Mouse (Mus musculus) forelimb bud, embryonic 11.5 days (tissue): ENCODE data around the gene Vps54.
"Not testable (repeated sequence)": the region's sequence is repeated elsewhere in the genome, so short reads cannot be mapped to it uniquely, and the experiment has no call there.

Experiments
- DNase-seq: peaks from one replicate; pipeline ENCODE4 v3.0.0-alpha.2; 2012; ENCODE audit warnings: low read depth, low spot score

Gene Vps54

DNA sequence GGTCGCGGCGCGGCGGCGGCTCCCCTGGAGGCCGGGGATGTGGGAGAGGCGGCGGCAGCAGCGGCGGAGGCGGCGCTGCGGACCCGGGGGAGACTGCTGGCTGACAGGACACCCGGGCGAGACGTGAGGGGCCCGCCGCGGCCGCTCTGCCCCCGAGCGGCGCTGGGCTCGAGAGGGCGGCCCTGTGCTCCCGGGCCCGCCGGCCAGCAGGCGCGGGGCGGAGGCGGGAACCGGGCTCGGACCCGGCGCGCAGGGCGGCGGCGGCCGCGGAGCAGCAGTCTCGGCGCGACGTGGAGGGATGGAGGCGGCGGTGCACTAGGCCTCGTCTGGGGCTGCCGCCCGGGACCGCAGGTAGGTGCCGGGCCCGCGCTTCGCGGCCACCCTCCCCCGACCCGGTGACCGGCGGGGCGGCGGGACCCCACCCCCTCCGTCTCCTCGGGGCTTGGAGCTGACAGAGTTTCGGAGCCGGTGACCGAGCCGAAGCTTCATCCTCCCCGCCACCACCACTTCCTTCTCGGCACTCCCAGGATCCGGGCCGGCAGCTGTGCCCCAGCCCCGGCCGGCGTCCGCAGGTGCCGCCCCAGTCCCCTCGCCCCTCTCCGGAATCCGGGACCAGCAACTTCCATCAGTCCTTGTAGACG, at the start of gene Vps54:
TSS of gene Vps54 (plus strand) at position 261 of the 641 bp plus-strand sequence.
- no peak for DNase-seq

- DNase-seq = not testable (repeated sequence)
Measured at GRCm38 (mm10) chr11:21191821-21192220, 47.3 kb upstream of the Vps54 start.

DNA sequence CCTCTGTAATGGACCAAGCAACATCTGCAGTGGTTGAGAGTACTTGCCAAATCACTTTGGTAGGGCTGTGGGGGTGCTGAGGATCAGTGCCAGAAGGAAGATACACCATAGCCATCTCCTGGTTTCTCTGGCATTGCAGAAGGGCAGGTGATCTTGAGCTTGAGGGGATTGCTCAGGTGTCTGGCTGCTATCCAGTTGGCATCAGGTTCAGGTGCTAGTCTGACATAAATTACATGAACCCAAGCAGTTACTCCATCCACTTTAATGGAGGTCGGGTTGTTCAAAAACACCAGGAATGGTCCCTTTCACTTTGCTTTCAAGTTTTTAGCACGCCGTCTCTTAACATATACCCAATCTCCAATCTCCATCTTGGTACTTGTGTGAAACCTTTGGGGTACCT, 44.2 kb upstream of the Vps54 start:
- no peak for DNase-seq

DNA sequence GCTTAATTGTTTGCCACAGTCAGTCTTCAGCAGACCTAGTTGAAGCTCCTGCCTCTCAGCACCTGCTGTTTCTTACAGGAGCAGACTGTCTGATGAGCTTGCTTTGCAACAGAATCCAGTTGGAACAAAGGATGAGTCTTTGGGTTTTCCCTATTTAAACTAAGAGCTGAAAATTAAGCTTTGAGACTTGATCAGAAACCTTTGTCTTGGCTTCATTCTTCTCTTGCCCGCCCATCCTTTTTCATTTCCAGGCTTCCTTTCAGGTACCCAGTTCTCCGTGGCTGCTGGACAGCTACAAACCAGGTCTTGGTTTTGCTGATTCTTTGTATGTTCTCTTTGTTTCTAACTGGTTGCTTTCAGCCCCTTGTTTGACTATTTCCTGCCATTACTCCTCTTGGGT, 30.0 kb upstream of the Vps54 start:
- DNase-seq = no peak

- DNase-seq = not testable (repeated sequence)
Measured at GRCm38 (mm10) chr11:21209701-21210100, 29.4 kb upstream of the Vps54 start.

DNA sequence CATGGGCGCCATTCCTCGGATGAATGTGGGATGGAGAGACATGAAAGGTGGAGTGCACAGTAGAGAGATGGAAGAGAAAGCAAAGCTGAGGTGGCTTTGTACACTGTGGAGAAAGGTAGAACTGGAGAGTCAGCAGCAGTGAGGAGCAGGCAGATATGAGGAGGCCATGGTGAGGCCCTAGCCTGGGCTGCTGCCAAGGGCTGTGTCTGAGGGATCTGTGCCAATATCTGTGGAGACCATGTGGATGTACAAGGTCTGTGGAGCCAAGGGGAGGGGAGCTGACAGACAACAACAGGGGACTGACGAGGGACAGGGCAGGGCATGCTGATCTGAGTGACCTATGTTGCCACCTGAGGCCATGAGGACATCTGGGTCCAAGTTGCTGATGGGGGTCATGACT, 21.7 kb upstream of the Vps54 start:
- DNase-seq = no peak

DNA sequence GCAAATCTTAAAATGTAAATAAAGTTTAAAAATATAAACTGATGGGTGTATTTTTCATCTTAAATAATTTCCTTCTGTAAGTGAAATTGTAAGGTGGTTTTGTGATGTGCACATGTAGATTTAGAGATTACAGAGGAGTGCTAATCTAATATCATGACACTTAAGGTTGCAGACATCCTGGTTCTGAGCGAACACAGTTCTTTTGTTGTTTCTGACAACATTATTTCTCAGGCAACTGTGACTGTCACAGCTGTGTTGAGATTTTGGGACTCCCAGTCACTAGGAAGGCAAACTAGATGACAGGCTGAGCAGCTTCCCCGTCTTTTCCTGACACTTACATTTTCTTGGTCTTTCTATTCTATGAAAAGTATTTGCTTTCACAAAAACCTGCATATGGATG, 19.8 kb upstream of the Vps54 start:
- DNase-seq = no peak

GRCm38 (mm10) chr11:21219851-21220587, 19.1 kb upstream of the Vps54 start:
- DNase-seq = no peak

DNA sequence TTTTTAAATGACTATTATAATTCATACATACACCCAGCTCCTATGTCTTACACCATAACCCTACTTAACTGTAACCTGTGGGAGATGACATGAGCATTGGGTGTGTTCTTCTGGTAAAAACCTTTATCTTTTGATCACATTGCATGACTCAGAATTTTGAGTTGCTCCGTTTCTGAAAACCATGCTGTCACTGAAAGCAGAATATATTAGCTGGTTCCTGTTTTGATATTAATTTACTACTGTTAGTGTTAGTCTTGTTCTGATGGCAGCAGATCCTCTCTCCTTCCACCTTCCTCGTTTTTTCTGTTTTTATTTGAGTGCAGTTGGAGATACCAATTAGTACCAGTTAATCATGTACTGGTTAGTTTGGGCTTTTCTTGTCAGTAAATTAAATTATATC, 18.3 kb upstream of the Vps54 start:
- DNase-seq = no peak

GRCm38 (mm10) chr11:21221396-21221795, 17.7 kb upstream of the Vps54 start:
- DNase-seq = no peak

DNA sequence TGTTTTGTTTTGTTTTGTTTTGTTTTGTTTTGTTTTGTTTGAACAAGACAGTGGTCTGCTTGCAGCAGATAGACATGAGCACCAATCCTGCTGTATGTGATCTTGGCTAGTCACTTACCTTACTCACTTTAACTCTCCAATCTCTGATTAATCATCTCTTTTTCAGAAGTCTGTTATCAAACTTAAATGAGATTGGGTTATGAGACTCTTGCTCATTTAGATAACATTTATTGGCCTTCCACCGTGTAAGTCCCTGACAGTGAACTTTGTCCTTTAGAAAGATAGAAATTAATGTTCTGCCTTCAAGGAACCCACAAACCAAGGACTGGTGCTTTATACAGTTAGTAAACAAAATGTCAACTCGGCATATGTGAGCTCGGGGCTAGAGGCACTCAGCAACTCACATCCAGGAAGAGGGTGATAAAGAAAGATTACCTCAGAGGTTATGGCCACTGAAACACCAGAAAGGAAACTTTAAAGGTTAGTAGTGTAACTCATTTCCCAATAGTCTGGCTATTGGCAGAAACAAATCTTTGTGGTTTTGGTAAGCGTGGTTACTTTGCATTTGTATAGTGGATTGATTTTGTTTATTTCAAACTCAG, 16.4 kb upstream of the Vps54 start:
- DNase-seq = no peak

GRCm38 (mm10) chr11:21223539-21223938, 15.5 kb upstream of the Vps54 start:
- no peak for DNase-seq

DNA sequence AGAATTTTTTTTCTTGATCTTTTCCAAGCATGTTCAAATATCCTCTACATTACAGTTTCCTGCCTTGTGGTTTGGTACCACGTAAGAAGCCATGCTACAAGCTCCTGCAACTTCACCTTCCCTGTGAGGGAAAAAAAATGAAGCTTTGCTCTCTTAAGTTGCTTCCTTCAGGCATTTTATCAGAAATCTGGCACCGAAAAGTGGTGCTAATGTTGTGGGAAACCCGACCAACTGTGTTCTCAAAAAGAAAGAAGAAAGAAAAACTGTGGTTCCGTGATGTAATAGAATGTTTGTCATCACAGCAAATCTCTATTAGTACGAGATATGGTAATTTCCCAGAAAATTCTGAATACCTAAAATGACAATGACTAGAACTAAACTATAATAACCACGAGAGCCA, 15.0 kb upstream of the Vps54 start:
- DNase-seq = no peak

GRCm38 (mm10) chr11:21224446-21224845, 14.6 kb upstream of the Vps54 start:
- no peak for DNase-seq

- DNase-seq = no peak
Measured at GRCm38 (mm10) chr11:21224983-21225382, 14.1 kb upstream of the Vps54 start.

DNA sequence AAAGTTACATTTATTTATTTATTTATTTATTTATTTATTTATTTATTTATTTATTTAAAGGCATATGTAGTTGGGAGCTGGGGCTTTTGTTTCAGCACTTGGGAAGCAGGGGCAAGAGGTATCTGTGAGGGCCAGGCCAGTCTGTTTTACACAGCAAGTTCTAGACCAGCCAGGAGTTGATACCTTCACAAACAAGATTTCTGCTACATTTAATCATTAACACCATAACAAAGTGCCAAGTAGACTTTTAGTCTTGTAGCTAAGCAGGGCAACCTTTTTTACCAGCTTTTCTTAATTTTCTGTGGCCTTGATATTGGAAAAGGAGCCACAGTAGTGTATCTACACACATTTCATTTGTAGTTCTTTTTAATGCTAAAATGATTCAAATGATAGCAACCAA, 3.7 kb upstream of the Vps54 start:
- DNase-seq = no peak

GRCm38 (mm10) chr11:21235821-21236220, 3.3 kb upstream of the Vps54 start:
- DNase-seq = no peak

DNA sequence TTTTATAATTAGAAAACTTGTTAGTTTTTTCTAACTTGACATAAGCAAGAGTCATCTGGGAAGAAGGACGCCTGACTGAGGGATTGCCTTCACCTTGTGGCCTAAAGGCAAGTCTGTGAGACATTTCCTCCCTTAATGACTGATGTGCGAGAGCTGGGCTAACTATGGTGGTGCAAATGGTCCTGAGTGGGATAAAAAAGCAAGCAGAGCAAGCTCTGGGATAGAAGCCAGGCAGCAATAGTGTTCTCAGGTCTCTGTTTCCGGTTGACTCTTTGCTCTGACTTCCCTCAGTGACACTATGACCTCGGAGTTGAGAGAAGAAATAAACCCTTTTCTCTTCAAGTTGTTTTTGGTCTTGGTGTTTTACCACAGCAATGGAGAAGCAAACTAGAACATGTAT, 2.1 kb upstream of the Vps54 start:
- no peak for DNase-seq

- DNase-seq = no peak
Measured at GRCm38 (mm10) chr11:21237474-21238278, 1.4 kb upstream of the Vps54 start.

DNA sequence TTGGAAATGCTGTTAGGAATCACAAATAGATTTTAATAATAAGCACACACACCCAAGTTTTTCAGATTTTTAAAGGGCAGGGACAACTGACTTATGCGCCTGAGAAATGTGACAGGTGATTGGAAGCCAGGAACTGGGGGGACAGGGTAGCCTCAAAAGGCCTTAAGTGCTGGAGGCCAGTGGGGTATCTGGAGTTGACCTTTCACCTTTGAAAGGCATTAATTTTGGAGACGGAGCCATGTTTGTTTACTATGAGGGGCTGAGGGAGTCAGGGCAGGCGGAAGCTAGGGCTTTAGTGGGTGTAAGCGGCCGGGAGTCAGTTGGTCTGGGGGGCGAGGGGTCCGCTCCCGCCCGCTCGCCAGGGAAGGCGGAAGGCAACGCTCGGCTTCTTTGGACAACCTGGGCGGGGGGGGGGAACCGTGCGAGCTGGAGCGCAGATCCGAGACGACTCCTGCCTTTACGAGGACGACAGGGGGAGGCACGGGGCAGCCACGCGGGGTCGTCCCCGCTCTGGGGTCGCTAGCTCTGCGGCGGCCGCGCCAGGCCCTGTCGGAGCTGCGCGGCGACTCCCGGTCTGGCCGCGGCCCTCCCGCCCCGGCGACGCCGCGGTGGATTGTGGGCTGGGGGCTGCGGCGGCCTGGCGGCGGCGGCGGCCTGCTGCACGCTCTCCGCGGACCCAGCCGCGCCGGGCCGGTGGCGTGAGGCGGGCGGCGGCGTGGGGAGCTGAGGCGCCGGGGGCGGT, 631 bp upstream of the Vps54 start:
- DNase-seq = peak; percentile 43

GRCm38 (mm10) chr11:21239763-21240509, 855 bp downstream of the Vps54 start:
- no peak for DNase-seq
